Mouse (Mus musculus): ENCODE data around the gene Irx1. TPM values are rescaled to one million over a fixed set of nuclear protein-coding genes. Genes with fewer than 3 reads are reported as not detected.

Irx1 gene
- not detected for total RNA-seq (2023)

DNA sequence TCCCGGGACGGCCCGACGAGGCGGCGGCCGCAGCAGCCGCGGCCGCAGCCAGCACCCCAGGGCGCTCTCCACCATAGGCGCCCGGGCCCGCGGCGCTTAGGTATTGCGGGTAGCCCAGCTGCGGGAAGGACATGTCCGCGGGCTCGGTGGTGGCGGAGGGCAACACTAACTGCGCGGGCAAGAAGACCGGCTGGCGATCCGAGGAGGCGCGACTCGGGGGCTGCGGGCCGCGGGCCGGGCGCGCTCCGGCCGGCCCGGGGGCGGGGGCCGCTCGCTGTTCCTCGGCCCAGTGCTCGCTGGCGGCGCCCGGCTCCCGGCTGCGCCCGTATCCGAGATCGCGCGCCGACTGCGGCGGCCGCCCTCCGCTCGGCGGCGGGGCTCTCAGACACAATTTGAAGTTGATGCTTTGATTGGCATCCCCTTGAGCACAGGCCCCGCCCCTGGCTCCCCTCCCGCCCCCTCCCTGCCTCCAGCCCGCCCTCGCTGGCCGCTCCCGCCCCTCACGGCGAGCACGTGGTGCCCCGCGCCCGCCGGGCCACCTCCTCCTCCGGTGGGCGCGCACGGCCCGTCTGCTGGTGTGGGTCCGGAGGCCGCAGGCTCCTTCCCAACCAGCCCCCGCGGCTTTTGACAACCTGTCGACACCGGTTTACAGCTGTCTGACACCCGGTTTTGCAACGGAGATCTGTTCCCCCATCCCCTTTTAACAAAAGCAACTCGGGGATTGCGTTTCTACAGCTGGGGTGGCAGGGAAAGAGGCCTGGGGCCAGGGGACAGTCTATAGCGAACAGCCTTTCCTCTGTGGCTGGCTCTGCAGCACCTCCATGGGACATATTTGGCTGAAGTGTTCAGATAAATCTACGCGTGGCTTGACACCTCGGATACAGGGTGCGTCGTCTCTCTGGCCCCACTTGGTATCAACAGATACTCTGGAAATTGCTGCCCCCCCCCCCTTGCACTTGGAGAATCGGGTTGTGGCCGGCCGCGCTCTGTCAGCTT is at the start of gene Irx1:
Gene Irx1, minus strand, starts transcription at position 368 of the 996 bp plus-strand sequence.

